Mouse (Mus musculus): ENCODE data around the gene Tbc1d2b.

Gene Tbc1d2b

GRCm38 (mm10) chr9:90270193-90270943 is at the start of gene Tbc1d2b:
Gene Tbc1d2b, minus strand, starts transcription at chr9:90270804.
- DNase-seq (ENCODE audit: low read depth): no peak

GRCm38 (mm10) chr9:90316300-90316699 is 45.7 kb upstream of the Tbc1d2b start:
- no peak for DNase-seq (ENCODE audit: low read depth)

- no peak for DNase-seq (ENCODE audit: low read depth)
Measured at GRCm38 (mm10) chr9:90315662-90316061, 45.1 kb upstream of the Tbc1d2b start.

GRCm38 (mm10) chr9:90304254-90304653 is 33.6 kb upstream of the Tbc1d2b start:
- DNase-seq (ENCODE audit: low read depth): no peak

- no peak for DNase-seq (ENCODE audit: low read depth)
Measured at GRCm38 (mm10) chr9:90303101-90303835, 32.7 kb upstream of the Tbc1d2b start.

GRCm38 (mm10) chr9:90302670-90303069 is 32.1 kb upstream of the Tbc1d2b start:
- DNase-seq (ENCODE audit: low read depth): no peak

- no peak for DNase-seq (ENCODE audit: low read depth)
Measured at GRCm38 (mm10) chr9:90301081-90301688, 30.6 kb upstream of the Tbc1d2b start.

GRCm38 (mm10) chr9:90297637-90298036 is 27.0 kb upstream of the Tbc1d2b start:
- no peak for DNase-seq (ENCODE audit: low read depth)

- no peak for DNase-seq (ENCODE audit: low read depth)
Measured at GRCm38 (mm10) chr9:90293641-90294398, 23.2 kb upstream of the Tbc1d2b start.

GRCm38 (mm10) chr9:90278397-90278796 is 7.8 kb upstream of the Tbc1d2b start:
- DNase-seq (ENCODE audit: low read depth): no peak

GRCm38 (mm10) chr9:90277884-90278283 is 7.3 kb upstream of the Tbc1d2b start:
- no peak for DNase-seq (ENCODE audit: low read depth)

GRCm38 (mm10) chr9:90276779-90277178 is 6.2 kb upstream of the Tbc1d2b start:
- DNase-seq (ENCODE audit: low read depth): no peak

- DNase-seq (ENCODE audit: low read depth): no peak
Measured at GRCm38 (mm10) chr9:90275906-90276305, 5.3 kb upstream of the Tbc1d2b start.

- DNase-seq (ENCODE audit: low read depth): no peak
Measured at GRCm38 (mm10) chr9:90275500-90275899, 4.9 kb upstream of the Tbc1d2b start.

GRCm38 (mm10) chr9:90274516-90274915 is 3.9 kb upstream of the Tbc1d2b start:
- DNase-seq (ENCODE audit: low read depth): no peak

- DNase-seq (ENCODE audit: low read depth): no peak
Measured at GRCm38 (mm10) chr9:90272346-90272745, 1.7 kb upstream of the Tbc1d2b start.

GRCm38 (mm10) chr9:90271541-90272090 is 1.0 kb upstream of the Tbc1d2b start:
- DNase-seq (ENCODE audit: low read depth): no peak

- DNase-seq (ENCODE audit: low read depth): no peak
Measured at GRCm38 (mm10) chr9:90270944-90271295, 316 bp upstream of the Tbc1d2b start.

- DNase-seq (ENCODE audit: low read depth): no peak
Measured at GRCm38 (mm10) chr9:90269011-90269681, 1.5 kb downstream of the Tbc1d2b start.

- no peak for DNase-seq (ENCODE audit: low read depth)
Measured at GRCm38 (mm10) chr9:90266926-90267325, 3.7 kb downstream of the Tbc1d2b start.

- no peak for DNase-seq (ENCODE audit: low read depth)
Measured at GRCm38 (mm10) chr9:90266059-90266458, 4.5 kb downstream of the Tbc1d2b start.

Measured in c-Kit-positive CD71-negative TER-119-negative erythroid progenitor cells, embryonic 14.5 days (primary cell).